Mouse (Mus musculus): ENCODE data around the gene Tspan13. TPM values are rescaled to one million over a fixed set of nuclear protein-coding genes. Genes with fewer than 3 reads are reported as not detected.

Gene Tspan13
- polyA plus RNA-seq, 1 experiment from 2014 or later, result 378 TPM

DNA sequence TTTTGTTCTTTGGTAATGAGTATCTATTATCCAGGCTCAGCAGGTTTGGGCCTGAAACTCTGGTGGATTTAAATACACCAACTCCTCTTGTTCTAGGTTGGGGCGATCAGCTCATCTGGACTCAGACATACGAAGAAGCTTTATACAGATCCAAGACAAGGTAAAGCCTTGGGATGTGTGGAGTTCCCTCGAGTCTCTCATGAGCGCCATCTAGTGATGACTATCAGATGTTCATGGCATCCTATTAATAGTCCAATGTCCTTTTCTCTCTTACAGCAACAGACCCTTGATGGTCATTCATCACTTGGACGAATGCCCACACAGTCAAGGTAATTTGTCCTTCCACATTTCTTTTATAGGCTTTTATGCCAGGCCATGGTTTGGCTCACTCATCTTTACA is 46.5 kb downstream of the Tspan13 start:
- WGBS, result 30% methylated on average over 5 of the region's 5 CpGs
- no peaks in the 10 kb centered on the region for H3K36me3 ChIP-seq (ENCODE audit: control insufficient read depth, insufficient read depth, low read length)
- no peak overlapping the region for H3K9ac ChIP-seq (ENCODE audit: low read depth, low read length)
- H3K4me1 ChIP-seq (ENCODE audit: control insufficient read depth, insufficient read depth, low read depth, low read length), result peaks cover 3% of the 10 kb centered on the region; the same call in 1 of the 2 replicates
- no peaks in the 10 kb centered on the region for H3K27me3 ChIP-seq (replicated peaks; ENCODE audit: control insufficient read depth, insufficient read depth, low read length)
- peak; percentile 50; the same call in 1 of the 2 replicates for ATAC-seq
- no peak overlapping the region for H3K27ac ChIP-seq (ENCODE audit: low read depth, low read length)
- H3K4me2 ChIP-seq (ENCODE audit: low read length), result no peak overlapping the region
- H3K4me3 ChIP-seq (ENCODE audit: low read length), result no peak overlapping the region
- H3K9me3 ChIP-seq (ENCODE audit: control insufficient read depth, low read length), result no peaks in the 10 kb centered on the region

DNA sequence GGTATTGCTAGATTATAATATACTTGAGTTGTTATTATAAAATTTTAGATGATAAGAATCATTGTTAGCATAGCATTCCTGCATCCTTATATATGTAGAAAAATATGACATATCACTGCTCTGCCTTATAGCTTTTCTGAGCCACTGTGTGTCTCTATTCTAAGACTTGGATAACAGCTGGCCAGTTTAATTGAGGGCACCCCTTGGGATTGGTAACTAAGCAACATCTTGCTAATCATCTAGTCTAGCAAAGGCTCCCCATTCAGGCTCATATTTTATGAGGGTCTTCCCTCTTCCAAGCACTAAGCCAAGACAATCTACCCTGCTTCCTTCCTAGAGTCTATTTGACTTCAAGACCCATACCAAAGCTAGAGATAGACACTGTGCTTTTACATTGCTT is 48.2 kb downstream of the Tspan13 start:
- Histone ChIP-seq H3K36me3 (ENCODE audit: control insufficient read depth, insufficient read depth, low read length) (no peaks in the 10 kb centered on the region), H3K4me1 (ENCODE audit: control insufficient read depth, insufficient read depth, low read depth, low read length) (peaks cover 3% of the 10 kb centered on the region; the same call in 1 of the 2 replicates), H3K4me3 (ENCODE audit: low read length) (no peak overlapping the region), H3K27me3 (replicated peaks; ENCODE audit: control insufficient read depth, insufficient read depth, low read length) (no peaks in the 10 kb centered on the region), H3K9ac (ENCODE audit: low read depth, low read length) (no peak overlapping the region), H3K4me2 (ENCODE audit: low read length) (no peak overlapping the region), H3K9me3 (ENCODE audit: control insufficient read depth, low read length) (no peaks in the 10 kb centered on the region), H3K27ac (ENCODE audit: low read depth, low read length) (no peak overlapping the region)
- peak; percentile 69; the same call in 1 of the 2 replicates for ATAC-seq

DNA sequence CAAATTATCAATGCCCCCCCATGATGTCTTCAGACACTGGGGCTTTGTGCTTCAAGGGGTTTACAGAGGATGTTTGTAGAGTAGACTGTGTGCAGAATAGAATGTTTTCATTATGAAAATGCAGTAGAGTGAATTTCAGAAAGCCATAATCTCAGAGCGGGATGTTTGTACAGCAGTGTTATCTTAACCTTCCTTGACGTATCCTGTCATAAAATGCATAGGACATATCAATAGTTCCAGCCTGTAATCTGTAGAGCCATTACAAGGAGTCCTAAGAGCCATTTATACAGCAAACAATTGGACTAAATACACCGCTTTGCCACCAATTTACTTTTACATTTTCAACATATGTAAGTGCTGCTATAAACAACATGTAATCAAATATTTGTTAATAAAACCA is 48.7 kb downstream of the Tspan13 start:
- Histone ChIP-seq H3K27me3 (replicated peaks; ENCODE audit: control insufficient read depth, insufficient read depth, low read length) (no peaks in the 10 kb centered on the region), H3K27ac (ENCODE audit: low read depth, low read length) (no peak overlapping the region), H3K4me1 (ENCODE audit: control insufficient read depth, insufficient read depth, low read depth, low read length) (peaks cover 3% of the 10 kb centered on the region; the same call in 1 of the 2 replicates), H3K9ac (ENCODE audit: low read depth, low read length) (no peak overlapping the region), H3K36me3 (ENCODE audit: control insufficient read depth, insufficient read depth, low read length) (no peaks in the 10 kb centered on the region), H3K9me3 (ENCODE audit: control insufficient read depth, low read length) (no peaks in the 10 kb centered on the region), H3K4me2 (ENCODE audit: low read length) (no peak overlapping the region), H3K4me3 (ENCODE audit: low read length) (no peak overlapping the region)
- ATAC-seq, result no peak
- 79% methylated on average over 3 of the region's 3 CpGs for WGBS

DNA sequence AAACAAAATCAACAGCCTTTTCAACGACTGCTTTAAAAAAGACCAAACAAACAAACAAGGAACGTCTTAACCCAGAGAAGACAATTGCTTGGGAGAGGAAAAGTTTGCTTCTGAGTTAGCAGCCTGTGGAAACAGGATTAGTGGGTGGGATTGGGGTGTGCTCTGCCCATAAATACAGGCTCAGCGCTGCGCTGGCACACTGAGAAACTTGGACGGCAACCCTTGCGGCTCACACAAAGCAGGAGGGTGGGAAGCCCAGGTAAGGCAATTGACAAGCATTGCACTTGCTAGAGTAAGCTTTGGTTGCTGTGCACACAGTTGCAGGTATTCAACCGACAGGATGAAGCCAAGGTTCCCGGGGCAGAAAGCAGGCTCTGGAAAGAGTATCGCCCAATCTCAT is 49.6 kb downstream of the Tspan13 start, which contains the start of gene Agr2:
TSS of gene Agr2 (plus strand) at position 197 of the 400 bp plus-strand sequence.
- H3K9me3 ChIP-seq (ENCODE audit: control insufficient read depth, low read length), result no peaks in the 10 kb centered on the region
- 70% methylated on average over 9 of the region's 9 CpGs for WGBS

GRCm38 (mm10) chr12:35984743-35985142 is 57.6 kb downstream of the Tspan13 start:
- Histone ChIP-seq H3K27me3 (replicated peaks; ENCODE audit: control insufficient read depth, insufficient read depth, low read length) (no peaks in the 10 kb centered on the region), H3K36me3 (ENCODE audit: control insufficient read depth, insufficient read depth, low read length) (no peaks in the 10 kb centered on the region), H3K4me1 (ENCODE audit: control insufficient read depth, insufficient read depth, low read depth, low read length) (peaks cover 6% of the 10 kb centered on the region; the same call in 1 of the 2 replicates), H3K27ac (ENCODE audit: low read depth, low read length) (no peak overlapping the region), H3K9me3 (ENCODE audit: control insufficient read depth, low read length) (no peaks in the 10 kb centered on the region), H3K4me2 (ENCODE audit: low read length) (no peak overlapping the region), H3K4me3 (ENCODE audit: low read length) (no peak overlapping the region), H3K9ac (ENCODE audit: low read depth, low read length) (no peak overlapping the region)
- no peak for ATAC-seq
- WGBS, result 87% methylated on average over 5 of the region's 5 CpGs

More for the DNA sequence above, 49.6 kb downstream of the Tspan13 start, which contains the start of gene Agr2:
- Histone ChIP-seq H3K4me3 (ENCODE audit: low read length) (no peak within 1 kb of the TSS), H3K27me3 (replicated peaks; ENCODE audit: control insufficient read depth, insufficient read depth, low read length) (no peaks in the 10 kb centered on the region), H3K4me2 (ENCODE audit: low read length) (no peak within 1 kb of the TSS), H3K4me1 (ENCODE audit: control insufficient read depth, insufficient read depth, low read depth, low read length) (peaks cover 3% of the 10 kb centered on the region; the same call in 1 of the 2 replicates), H3K36me3 (ENCODE audit: control insufficient read depth, insufficient read depth, low read length) (no peaks in the 10 kb centered on the region), H3K9ac (ENCODE audit: low read depth, low read length) (no peak within 1 kb of the TSS), H3K27ac (ENCODE audit: low read depth, low read length) (no peak within 1 kb of the TSS)
- ATAC-seq, result no peak

GRCm38 (mm10) chr12:35983472-35983871 is 58.8 kb downstream of the Tspan13 start:
- Histone ChIP-seq H3K27me3 (replicated peaks; ENCODE audit: control insufficient read depth, insufficient read depth, low read length) (no peaks in the 10 kb centered on the region), H3K9ac (ENCODE audit: low read depth, low read length) (no peak overlapping the region), H3K4me3 (ENCODE audit: low read length) (no peak overlapping the region), H3K9me3 (ENCODE audit: control insufficient read depth, low read length) (no peaks in the 10 kb centered on the region), H3K27ac (ENCODE audit: low read depth, low read length) (no peak overlapping the region), H3K36me3 (ENCODE audit: control insufficient read depth, insufficient read depth, low read length) (no peaks in the 10 kb centered on the region), H3K4me2 (ENCODE audit: low read length) (no peak overlapping the region), H3K4me1 (ENCODE audit: control insufficient read depth, insufficient read depth, low read depth, low read length) (peaks cover 6% of the 10 kb centered on the region; the same call in 1 of the 2 replicates)
- ATAC-seq, result no peak
- WGBS, result 96% methylated on average over 9 of the region's 9 CpGs

GRCm38 (mm10) chr12:35981732-35982360 is 60.5 kb downstream of the Tspan13 start:
- ATAC-seq, result peak; percentile 90
- 39% methylated on average over 6 of the region's 6 CpGs for WGBS
- H3K4me1 ChIP-seq (ENCODE audit: control insufficient read depth, insufficient read depth, low read depth, low read length), result peaks cover 9% of the 10 kb centered on the region; the same call in 1 of the 2 replicates
- no peak overlapping the region for H3K4me2 ChIP-seq (ENCODE audit: low read length)
- H3K27me3 ChIP-seq (replicated peaks; ENCODE audit: control insufficient read depth, insufficient read depth, low read length), result no peaks in the 10 kb centered on the region
- no peak overlapping the region for H3K9ac ChIP-seq (ENCODE audit: low read depth, low read length)
- H3K36me3 ChIP-seq (ENCODE audit: control insufficient read depth, insufficient read depth, low read length), result no peaks in the 10 kb centered on the region
- no peak overlapping the region for H3K27ac ChIP-seq (ENCODE audit: low read depth, low read length)
- no peaks in the 10 kb centered on the region for H3K9me3 ChIP-seq (ENCODE audit: control insufficient read depth, low read length)
- H3K4me3 ChIP-seq (ENCODE audit: low read length), result no peak overlapping the region

GRCm38 (mm10) chr12:35979625-35980024 is 62.7 kb downstream of the Tspan13 start:
- Histone ChIP-seq H3K27me3 (replicated peaks; ENCODE audit: control insufficient read depth, insufficient read depth, low read length) (no peaks in the 10 kb centered on the region), H3K27ac (ENCODE audit: low read depth, low read length) (no peak overlapping the region), H3K36me3 (ENCODE audit: control insufficient read depth, insufficient read depth, low read length) (no peaks in the 10 kb centered on the region), H3K4me1 (ENCODE audit: control insufficient read depth, insufficient read depth, low read depth, low read length) (peaks cover 9% of the 10 kb centered on the region; the same call in 1 of the 2 replicates), H3K4me3 (ENCODE audit: low read length) (no peak overlapping the region), H3K9ac (ENCODE audit: low read depth, low read length) (no peak overlapping the region), H3K4me2 (ENCODE audit: low read length) (no peak overlapping the region), H3K9me3 (ENCODE audit: control insufficient read depth, low read length) (no peaks in the 10 kb centered on the region)
- 89% methylated on average over 5 of the region's 5 CpGs for WGBS
- no peak for ATAC-seq

- Histone ChIP-seq H3K27ac (ENCODE audit: low read depth, low read length) (no peak overlapping the region), H3K4me3 (ENCODE audit: low read length) (no peak overlapping the region)
- WGBS, result 30% methylated on average over 6 of the region's 6 CpGs
Measured at GRCm38 (mm10) chr12:35977633-35978246, 64.6 kb downstream of the Tspan13 start.

More at GRCm38 (mm10) chr12:35977633-35978246, 64.6 kb downstream of the Tspan13 start:
- H3K36me3 ChIP-seq (ENCODE audit: control insufficient read depth, insufficient read depth, low read length), result no peaks in the 10 kb centered on the region
- no peak overlapping the region for H3K4me2 ChIP-seq (ENCODE audit: low read length)
- peak; percentile 66 for ATAC-seq
- peaks cover 9% of the 10 kb centered on the region; the same call in 1 of the 2 replicates for H3K4me1 ChIP-seq (ENCODE audit: control insufficient read depth, insufficient read depth, low read depth, low read length)
- no peak overlapping the region for H3K9ac ChIP-seq (ENCODE audit: low read depth, low read length)
- no peaks in the 10 kb centered on the region for H3K9me3 ChIP-seq (ENCODE audit: control insufficient read depth, low read length)
- no peaks in the 10 kb centered on the region for H3K27me3 ChIP-seq (replicated peaks; ENCODE audit: control insufficient read depth, insufficient read depth, low read length)
